31 mouse cellular contexts compared by ENCODE assay signal in the genomic region with DNA sequence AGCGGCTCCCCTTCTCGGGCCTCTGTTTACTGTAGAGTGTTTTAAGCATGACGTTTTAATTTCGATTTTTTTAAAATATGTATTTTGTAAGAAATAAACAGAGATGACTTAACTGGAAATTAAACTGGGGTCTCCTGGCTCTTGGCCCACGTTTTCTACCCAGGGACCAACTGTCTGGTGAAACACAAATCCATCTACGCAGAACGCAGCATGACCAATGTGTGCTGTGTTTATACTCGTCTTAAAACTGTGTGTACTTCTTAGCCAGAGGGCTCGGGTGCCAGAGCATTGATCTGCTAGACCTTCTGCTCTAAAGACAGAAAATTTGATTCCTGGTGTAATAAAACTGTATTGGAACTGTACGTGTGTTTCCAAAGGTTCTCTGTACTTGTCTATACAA.
"Had no signal": no experiment of that assay in that cellular context is flagged by ENCODE, and none has a peak within 500 bp of the region (broad histone marks: within the 10 kb centered on the region; RNA-seq: fewer than 3 reads in every experiment).

No protein-coding gene starts in this region.

- H3K9ac ChIP-seq: limb, embryonic 12.5 days; limb, embryonic 13.5 days; limb, embryonic 15.5 days; liver, embryonic 12.5 days; liver, embryonic 13.5 days; liver, embryonic 14.5 days; liver, embryonic 15.5 days; liver, postnatal 0 days; lung, embryonic 14.5 days; lung, embryonic 15.5 days; midbrain, embryonic 12.5 days; midbrain, embryonic 13.5 days; midbrain, embryonic 15.5 days had no signal

- H3K9me3 ChIP-seq: limb, embryonic 10.5 days; limb, embryonic 12.5 days; limb, embryonic 13.5 days; limb, embryonic 15.5 days; liver, embryonic 12.5 days; liver, embryonic 13.5 days; liver, embryonic 15.5 days; lung, embryonic 15.5 days; megakaryocyte, embryonic 14.5 days; midbrain, embryonic 10.5 days; midbrain, embryonic 12.5 days; midbrain, embryonic 13.5 days; midbrain, embryonic 15.5 days had no signal

- H3K4me3 ChIP-seq: limb, embryonic 10.5 days; limb, embryonic 12.5 days; limb, embryonic 13.5 days; limb, embryonic 15.5 days; liver, embryonic 12.5 days; liver, embryonic 13.5 days; liver, embryonic 15.5 days; lung, embryonic 15.5 days; megakaryocyte, embryonic 14.5 days; midbrain, embryonic 10.5 days; midbrain, embryonic 12.5 days; midbrain, embryonic 13.5 days; midbrain, embryonic 15.5 days; myocyte had no signal

- H3K36me3 ChIP-seq: limb, embryonic 10.5 days; limb, embryonic 12.5 days; limb, embryonic 13.5 days; limb, embryonic 15.5 days; liver, embryonic 12.5 days; liver, embryonic 13.5 days; liver, embryonic 15.5 days; lung, embryonic 15.5 days; midbrain, embryonic 10.5 days; midbrain, embryonic 12.5 days; midbrain, embryonic 13.5 days; midbrain, embryonic 15.5 days had no signal

- DNase-seq: left cerebral cortex, postnatal 4 days; liver; liver, embryonic 13.5 days; liver, postnatal 0 days; lung, adult 18-20 months; lung, adult 2 months; lung, embryonic 14.5 days; lung, postnatal 10 days; lung, postnatal 14 days; lung, postnatal 36 days; lung, postnatal 4 days; midbrain, embryonic 14.5 days had no signal

- H3K4me2 ChIP-seq: limb, embryonic 12.5 days; limb, embryonic 13.5 days; limb, embryonic 15.5 days; liver, embryonic 11.5 days; liver, embryonic 12.5 days; liver, embryonic 13.5 days; liver, embryonic 15.5 days; lung, embryonic 14.5 days; lung, embryonic 15.5 days; midbrain, embryonic 11.5 days; midbrain, embryonic 12.5 days; midbrain, embryonic 13.5 days; midbrain, embryonic 15.5 days had no signal

- ATAC-seq: liver, embryonic 12.5 days; liver, postnatal 0 days; lung, postnatal 0 days; midbrain, embryonic 13.5 days; midbrain, embryonic 15.5 days; midbrain, embryonic 16.5 days had no signal

- H3K27ac ChIP-seq: limb, embryonic 10.5 days; limb, embryonic 12.5 days; limb, embryonic 13.5 days; limb, embryonic 15.5 days; liver, embryonic 12.5 days; liver, embryonic 13.5 days; liver, embryonic 14.5 days; liver, embryonic 15.5 days; lung, embryonic 15.5 days; macrophage; midbrain, embryonic 10.5 days; midbrain, embryonic 12.5 days; midbrain, embryonic 13.5 days; midbrain, embryonic 15.5 days had no signal

- H3K4me1 ChIP-seq: limb, embryonic 10.5 days; limb, embryonic 12.5 days; liver, embryonic 12.5 days; liver, embryonic 13.5 days; liver, embryonic 15.5 days; lung, embryonic 15.5 days; megakaryocyte, embryonic 14.5 days; midbrain, embryonic 10.5 days; midbrain, embryonic 12.5 days; midbrain, embryonic 13.5 days; midbrain, embryonic 15.5 days had no signal

- H3K27me3 ChIP-seq: limb, embryonic 12.5 days; limb, embryonic 13.5 days; limb, embryonic 15.5 days; liver, embryonic 12.5 days; liver, embryonic 13.5 days; liver, embryonic 15.5 days; lung, embryonic 15.5 days; megakaryocyte, embryonic 14.5 days; midbrain, embryonic 12.5 days; midbrain, embryonic 13.5 days; midbrain, embryonic 15.5 days had no signal
